Mouse (Mus musculus) heart, embryonic 15.5 days (tissue): Measurements from ENCODE around the gene Plekhs1. TPM values are rescaled to one million over a fixed set of nuclear protein-coding genes. Genes with fewer than 3 reads are reported as not detected.

Experiments
- ATAC-seq: fragments of 200-750 bp; cut with Nextera tagmentation; replicated peaks from 2 replicates; pipeline ENCODE4 v1.8.0; 2017; ENCODE audit warnings: low read depth, moderate TSS enrichment; ENCODE audit not compliant: insufficient number of reproducible peaks, insufficient read depth, low FRiP score
- H3K27ac ChIP-seq: fragments of 300-500 bp; sonication (generic); 2 replicates; pipeline ENCODE4 v1.5.1; 2015; ENCODE audit warnings: mild to moderate bottlenecking, inconsistent platforms
- H3K27me3 ChIP-seq: fragments of 300-500 bp; sonication (generic); 2 replicates; pipeline ENCODE4 v1.6.1; 2015; ENCODE audit warnings: inconsistent platforms
- H3K36me3 ChIP-seq: fragments of 300-500 bp; sonication (generic); 2 replicates; pipeline ENCODE4 v1.6.1; 2015; ENCODE audit warnings: mild to moderate bottlenecking, inconsistent platforms
- H3K4me1 ChIP-seq: fragments of 300-500 bp; sonication (generic); replicated peaks from 2 replicates; pipeline ENCODE4 v1.6.1; 2015; ENCODE audit warnings: inconsistent platforms
- H3K4me2 ChIP-seq: fragments of 300-500 bp; sonication (generic); 2 replicates; pipeline ENCODE4 v1.6.1; 2015; ENCODE audit warnings: inconsistent platforms, mild to moderate bottlenecking, moderate library complexity
- H3K4me3 ChIP-seq: fragments of 300-500 bp; sonication (generic); 2 replicates; pipeline ENCODE4 v1.5.1; 2015; ENCODE audit warnings: mild to moderate bottlenecking, inconsistent platforms
- H3K9ac ChIP-seq: fragments of 300-500 bp; sonication (generic); 2 replicates; pipeline ENCODE4 v1.6.1; 2015; ENCODE audit warnings: mild to moderate bottlenecking, inconsistent platforms
- H3K9me3 ChIP-seq: fragments of 300-500 bp; sonication (generic); replicated peaks from 2 replicates; pipeline ENCODE4 v1.6.1; 2016; ENCODE audit warnings: inconsistent platforms
- WGBS: fragments of 180-500 bp; shearing (Covaris S2); methylation state at CpG from one replicate; pipeline ENCODE4 v1.1.7; 2015; ENCODE audit warnings: mixed read lengths; 5-methylcytosine and 5-hydroxymethylcytosine counted together
- polyA plus RNA-seq: library from polyadenylated mRNA; unstranded; fragments of >200 nt; fragmentation: Nextera tagmentation; extraction: Ambion mirVana; gene quantifications from 2 replicates; pipeline ENCODE4 v1.2.1, GENCODE M21; 2015

Plekhs1 gene
- polyA plus RNA-seq, 1 experiment from 2014 or later = 0.08 TPM

- Histone ChIP-seq H3K4me3 (no peak overlapping the region), H3K36me3 (peaks cover 43% of the 10 kb centered on the region), H3K4me2 (no peak overlapping the region), H3K27me3 (no peaks in the 10 kb centered on the region), H3K4me1 (peaks cover 3% of the 10 kb centered on the region; the same call in 1 of the 2 replicates), H3K9ac (no peak overlapping the region), H3K9me3 (no peaks in the 10 kb centered on the region), H3K27ac (no peak overlapping the region)
- 82% methylated on average over 13 of the region's 13 CpGs for WGBS
- ATAC-seq = no peak
These were observed 25.1 kb upstream of the Plekhs1 start for GRCm38 (mm10) chr19:56436380-56436779.

DNA sequence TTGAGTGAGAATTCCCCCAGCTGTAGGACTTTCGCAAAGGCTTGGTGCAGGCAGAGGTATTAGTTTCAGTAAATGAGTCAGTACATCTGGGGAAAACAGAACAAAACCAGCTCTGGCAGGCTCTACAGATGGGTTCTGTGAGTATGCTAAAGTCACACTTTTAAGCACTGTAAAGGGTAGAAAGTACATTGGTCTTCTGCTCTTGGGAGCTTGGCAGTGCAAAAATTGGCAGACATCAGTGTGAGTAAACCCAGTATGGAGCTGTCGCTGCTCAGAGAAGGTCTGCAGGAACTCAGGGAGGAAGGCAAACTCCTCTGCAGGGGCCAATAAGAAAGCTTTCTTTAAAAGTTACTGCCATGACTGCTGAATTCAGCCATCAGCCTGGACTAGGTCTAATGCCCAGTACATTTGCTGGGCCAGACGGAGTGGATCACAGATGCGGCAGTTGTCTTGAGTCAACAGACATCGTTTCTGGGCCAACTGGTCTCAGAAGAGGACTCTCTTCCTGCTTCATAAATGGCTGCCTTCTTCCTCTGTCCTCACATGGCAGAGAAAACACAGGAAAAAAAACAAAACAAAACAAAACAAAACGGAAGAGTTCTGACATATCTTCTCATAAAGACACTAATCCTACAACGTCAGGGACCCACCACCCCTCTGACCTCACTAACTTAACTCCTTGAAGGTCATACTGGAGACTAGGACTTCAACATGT, 22.9 kb upstream of the Plekhs1 start:
- no peak for ATAC-seq
- Histone ChIP-seq H3K9ac (no peak overlapping the region), H3K27me3 (no peaks in the 10 kb centered on the region), H3K4me3 (no peak overlapping the region), H3K9me3 (no peaks in the 10 kb centered on the region), H3K27ac (no peak overlapping the region), H3K36me3 (peaks cover 38% of the 10 kb centered on the region), H3K4me2 (no peak overlapping the region), H3K4me1 (peaks cover 6% of the 10 kb centered on the region)
- 61% methylated on average over 7 of the region's 7 CpGs for WGBS

DNA sequence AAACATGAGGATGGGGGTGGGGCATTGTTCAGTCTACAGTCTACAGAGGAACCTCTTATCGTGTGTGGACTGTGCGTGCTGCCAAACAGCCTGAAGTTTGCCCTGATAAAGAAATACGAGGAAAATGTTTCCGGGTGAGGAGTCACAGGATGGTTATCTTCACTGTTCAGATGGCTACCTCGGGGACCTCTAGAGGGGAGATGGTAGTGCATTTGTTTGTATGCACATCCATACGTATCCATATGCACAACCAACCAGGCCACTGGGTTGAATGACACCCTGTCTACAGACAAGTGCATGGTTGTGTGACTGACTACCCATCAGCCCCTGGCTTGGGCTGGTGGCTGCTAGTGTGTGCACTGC, 22.4 kb upstream of the Plekhs1 start:
- H3K4me1 ChIP-seq = peaks cover 9% of the 10 kb centered on the region
- H3K27me3 ChIP-seq = no peaks in the 10 kb centered on the region
- ATAC-seq = no peak; the same call in 1 of the 2 replicates
- no peak overlapping the region for H3K4me3 ChIP-seq
- no peaks in the 10 kb centered on the region for H3K9me3 ChIP-seq
- no peak overlapping the region for H3K9ac ChIP-seq
- H3K4me2 ChIP-seq = no peak overlapping the region
- H3K27ac ChIP-seq = no peak overlapping the region
- WGBS = 42% methylated on average over 6 of the region's 6 CpGs
- peaks cover 32% of the 10 kb centered on the region for H3K36me3 ChIP-seq

- Histone ChIP-seq H3K4me3 (no peak overlapping the region), H3K9ac (no peak overlapping the region), H3K36me3 (0 out of 2 replicates have a peak, but pooled peaks cover 2% of the 10 kb centered on the region), H3K9me3 (no peaks in the 10 kb centered on the region), H3K27ac (no peak overlapping the region), H3K4me2 (no peak overlapping the region), H3K27me3 (no peaks in the 10 kb centered on the region), H3K4me1 (peaks cover 7% of the 10 kb centered on the region)
- 70% methylated on average over 14 of the region's 14 CpGs for WGBS
- no peak for ATAC-seq
These were observed 18.0 kb upstream of the Plekhs1 start for GRCm38 (mm10) chr19:56443445-56443844.

GRCm38 (mm10) chr19:56448784-56449183, 12.7 kb upstream of the Plekhs1 start:
- 90% methylated on average over 4 of the region's 4 CpGs for WGBS
- ATAC-seq = no peak

DNA sequence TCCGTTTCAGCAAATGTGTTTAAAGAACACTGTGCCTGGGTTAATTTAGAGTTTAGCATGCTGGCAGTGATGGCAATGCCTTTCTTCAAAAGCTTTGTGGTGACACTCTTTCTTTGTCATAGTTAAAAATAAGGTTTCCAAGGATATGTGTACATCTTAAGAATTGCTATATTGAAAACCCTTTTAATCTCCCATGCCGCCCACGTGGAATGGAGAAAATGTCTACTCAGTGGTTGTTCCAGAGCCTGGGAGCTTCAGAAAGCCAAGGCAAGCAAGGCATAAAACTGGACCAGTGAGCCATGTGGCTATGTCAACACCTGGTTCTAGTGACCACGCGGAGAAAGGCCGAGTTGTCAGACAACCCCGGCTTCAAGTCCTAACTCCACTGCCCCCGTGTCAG, 11.9 kb upstream of the Plekhs1 start:
- ATAC-seq = no peak
- Histone ChIP-seq H3K4me2 (no peak overlapping the region), H3K27ac (no peak overlapping the region), H3K27me3 (0 out of 2 replicates have a peak, but pooled peaks cover 4% of the 10 kb centered on the region), H3K4me1 (no peaks in the 10 kb centered on the region), H3K9ac (no peak overlapping the region), H3K9me3 (no peaks in the 10 kb centered on the region), H3K36me3 (no peaks in the 10 kb centered on the region), H3K4me3 (no peak overlapping the region)
- 84% methylated on average over 8 of the region's 8 CpGs for WGBS

More at GRCm38 (mm10) chr19:56448784-56449183, 12.7 kb upstream of the Plekhs1 start:
- Histone ChIP-seq H3K4me3 (no peak overlapping the region), H3K4me2 (no peak overlapping the region), H3K36me3 (no peaks in the 10 kb centered on the region), H3K9me3 (no peaks in the 10 kb centered on the region), H3K27ac (no peak overlapping the region), H3K9ac (no peak overlapping the region), H3K4me1 (0 out of 2 replicates have a peak, but pooled peaks cover 1% of the 10 kb centered on the region), H3K27me3 (no peaks in the 10 kb centered on the region)

DNA sequence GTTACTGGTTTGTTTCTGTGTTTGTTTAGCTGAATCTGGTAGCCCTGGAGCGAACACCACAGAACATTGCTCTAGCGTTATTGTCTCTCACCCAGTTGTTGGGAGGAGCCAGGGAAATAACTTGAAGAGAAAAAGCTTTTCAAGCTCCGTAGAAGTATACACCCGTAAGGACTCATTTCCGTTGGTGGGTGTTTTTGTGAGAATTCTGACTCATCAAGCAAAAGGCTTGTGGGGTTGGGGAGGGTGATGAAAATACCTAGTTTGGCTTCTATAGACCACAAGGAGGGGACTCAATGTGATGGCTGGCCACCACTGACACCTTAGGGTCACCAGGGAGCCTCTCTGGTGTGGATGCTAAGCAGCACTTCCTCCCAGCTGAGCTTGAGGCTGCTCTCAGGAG, 10.5 kb upstream of the Plekhs1 start:
- H3K36me3 ChIP-seq = no peaks in the 10 kb centered on the region
- H3K9me3 ChIP-seq = no peaks in the 10 kb centered on the region
- WGBS = 74% methylated on average over 5 of the region's 5 CpGs
- H3K4me2 ChIP-seq = no peak overlapping the region
- H3K27me3 ChIP-seq = 0 out of 2 replicates have a peak, but pooled peaks cover 4% of the 10 kb centered on the region
- H3K4me3 ChIP-seq = no peak overlapping the region
- no peak for ATAC-seq
- no peak overlapping the region for H3K27ac ChIP-seq
- H3K9ac ChIP-seq = no peak overlapping the region
- no peaks in the 10 kb centered on the region for H3K4me1 ChIP-seq

DNA sequence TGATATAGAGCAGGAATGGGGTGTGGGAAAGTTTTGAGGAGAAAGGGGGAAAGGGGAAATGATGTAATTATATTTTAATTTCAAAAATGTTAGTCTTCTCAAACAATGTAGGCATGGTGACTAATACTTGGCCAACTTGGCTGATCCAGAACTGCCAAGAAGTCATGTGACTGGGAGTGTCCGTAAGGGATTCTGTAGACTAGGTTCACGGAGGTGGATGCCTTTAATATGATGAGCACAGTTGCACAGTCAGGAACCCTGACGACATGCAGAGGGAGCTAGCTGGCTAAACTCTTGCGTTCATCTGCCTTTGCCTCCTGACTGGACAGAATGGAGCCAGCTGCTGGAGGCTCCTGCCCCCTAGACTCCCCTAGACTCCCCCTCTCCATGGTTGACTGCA, 9.6 kb upstream of the Plekhs1 start:
- Histone ChIP-seq H3K4me2 (no peak overlapping the region), H3K4me1 (no peaks in the 10 kb centered on the region), H3K27me3 (0 out of 2 replicates have a peak, but pooled peaks cover 7% of the 10 kb centered on the region), H3K36me3 (no peaks in the 10 kb centered on the region), H3K4me3 (no peak overlapping the region), H3K9me3 (no peaks in the 10 kb centered on the region), H3K9ac (no peak overlapping the region), H3K27ac (no peak overlapping the region)
- 56% methylated on average over 4 of the region's 4 CpGs for WGBS
- ATAC-seq = no peak

GRCm38 (mm10) chr19:56452421-56452820, 9.0 kb upstream of the Plekhs1 start:
- H3K4me3 ChIP-seq = no peak overlapping the region
- ATAC-seq = no peak
- H3K9ac ChIP-seq = no peak overlapping the region
- no peaks in the 10 kb centered on the region for H3K36me3 ChIP-seq
- 0 out of 2 replicates have a peak, but pooled peaks cover 7% of the 10 kb centered on the region for H3K27me3 ChIP-seq
- H3K4me1 ChIP-seq = no peaks in the 10 kb centered on the region
- no peak overlapping the region for H3K4me2 ChIP-seq
- H3K9me3 ChIP-seq = no peaks in the 10 kb centered on the region
- 79% methylated on average over 2 of the region's 2 CpGs for WGBS
- no peak overlapping the region for H3K27ac ChIP-seq

DNA sequence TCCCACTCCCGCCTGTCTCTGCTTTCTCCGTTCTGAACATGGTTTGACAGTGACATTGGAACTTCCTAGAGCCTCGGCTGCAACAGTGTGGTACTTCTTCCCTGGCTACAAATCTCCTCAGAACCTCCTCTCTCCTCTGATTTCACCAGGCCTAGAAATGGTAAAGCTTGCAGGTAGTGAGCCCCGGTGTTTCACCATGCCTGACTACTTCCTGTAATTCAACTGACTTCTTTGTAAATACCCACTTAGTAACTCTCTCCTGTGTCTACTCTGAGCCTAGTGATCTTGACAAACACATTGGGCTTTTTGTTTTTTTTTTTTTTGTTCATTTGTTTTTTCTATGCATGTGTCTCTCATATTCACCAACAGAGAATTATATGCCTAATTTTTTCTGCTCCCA, 6.6 kb upstream of the Plekhs1 start:
- Histone ChIP-seq H3K4me3 (no peak overlapping the region), H3K27me3 (0 out of 2 replicates have a peak, but pooled peaks cover 7% of the 10 kb centered on the region), H3K27ac (no peak overlapping the region), H3K9me3 (no peaks in the 10 kb centered on the region), H3K4me1 (no peaks in the 10 kb centered on the region), H3K4me2 (no peak overlapping the region), H3K36me3 (no peaks in the 10 kb centered on the region), H3K9ac (no peak overlapping the region)
- WGBS = 47% methylated on average over 4 of the region's 4 CpGs
- no peak for ATAC-seq

DNA sequence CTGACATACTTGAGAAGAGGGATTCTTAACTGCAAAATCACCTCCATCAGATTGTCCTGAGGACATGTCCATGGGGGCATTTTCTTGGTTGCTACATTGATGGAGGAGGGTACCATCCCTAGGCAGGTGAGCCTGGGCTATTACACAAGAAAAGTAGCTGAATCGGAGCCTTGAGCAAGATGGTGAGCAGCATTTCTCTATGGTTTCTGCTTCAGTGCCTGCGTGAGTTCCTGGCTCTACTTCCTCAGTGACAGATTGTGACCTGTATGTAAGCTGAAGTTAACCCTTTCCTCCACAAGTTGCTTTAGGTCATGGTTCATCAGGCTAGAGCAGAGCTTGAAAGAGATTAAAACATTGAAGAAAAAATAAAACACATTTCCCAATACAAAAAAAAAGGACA, 6.1 kb upstream of the Plekhs1 start:
- 39% methylated on average over 2 of the region's 2 CpGs for WGBS
- no peak overlapping the region for H3K27ac ChIP-seq
- H3K9ac ChIP-seq = no peak overlapping the region
- no peaks in the 10 kb centered on the region for H3K9me3 ChIP-seq
- no peaks in the 10 kb centered on the region for H3K4me1 ChIP-seq
- ATAC-seq = no peak
- H3K36me3 ChIP-seq = no peaks in the 10 kb centered on the region
- no peak overlapping the region for H3K4me3 ChIP-seq
- 0 out of 2 replicates have a peak, but pooled peaks cover 7% of the 10 kb centered on the region for H3K27me3 ChIP-seq
- H3K4me2 ChIP-seq = no peak overlapping the region

DNA sequence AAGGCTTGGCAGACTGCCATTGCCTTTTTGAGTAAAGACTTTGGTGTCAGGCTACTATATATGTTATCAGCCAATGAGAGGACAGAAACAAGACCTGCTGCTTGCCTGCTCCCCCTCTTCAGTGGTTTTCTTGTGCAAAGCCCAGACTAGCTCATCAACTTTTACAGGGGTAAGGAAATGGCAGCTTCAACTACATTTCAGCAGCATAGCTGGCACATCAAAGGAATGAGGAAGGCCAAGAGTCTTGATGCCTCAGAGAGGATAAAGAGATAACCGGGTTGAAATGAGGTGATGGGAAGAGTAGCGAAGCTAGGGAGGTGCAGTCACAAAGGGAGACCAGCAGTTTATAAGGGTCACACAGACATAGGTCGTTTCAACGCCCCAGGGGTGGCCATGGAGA, 3.9 kb upstream of the Plekhs1 start:
- ATAC-seq = no peak
- Histone ChIP-seq H3K4me1 (0 out of 2 replicates have a peak, but pooled peaks cover 2% of the 10 kb centered on the region), H3K27ac (no peak overlapping the region), H3K27me3 (0 out of 2 replicates have a peak, but pooled peaks cover 7% of the 10 kb centered on the region), H3K9me3 (no peaks in the 10 kb centered on the region), H3K9ac (no peak overlapping the region), H3K4me3 (no peak overlapping the region), H3K4me2 (no peak overlapping the region), H3K36me3 (no peaks in the 10 kb centered on the region)
- 73% methylated on average over 4 of the region's 4 CpGs for WGBS
